Mouse (Mus musculus) embryonic fibroblast, embryonic 13.5 days (primary cell): ENCODE measurements around the gene Lime1.

Experiments used
- CTCF ChIP-seq: IDR thresholded peaks from 2 replicates; pipeline ENCODE4 v1.5.1; 2011; ENCODE audit warnings: mild to moderate bottlenecking, control low read depth, low read length, moderate library complexity, borderline replicate concordance; ENCODE audit not compliant: insufficient read depth
- POLR2A ChIP-seq: IDR thresholded peaks from 2 replicates; pipeline ENCODE4 v1.6.1; 2011; ENCODE audit warnings: low read depth, mild to moderate bottlenecking, control low read depth, low read length, moderate library complexity

DNA sequence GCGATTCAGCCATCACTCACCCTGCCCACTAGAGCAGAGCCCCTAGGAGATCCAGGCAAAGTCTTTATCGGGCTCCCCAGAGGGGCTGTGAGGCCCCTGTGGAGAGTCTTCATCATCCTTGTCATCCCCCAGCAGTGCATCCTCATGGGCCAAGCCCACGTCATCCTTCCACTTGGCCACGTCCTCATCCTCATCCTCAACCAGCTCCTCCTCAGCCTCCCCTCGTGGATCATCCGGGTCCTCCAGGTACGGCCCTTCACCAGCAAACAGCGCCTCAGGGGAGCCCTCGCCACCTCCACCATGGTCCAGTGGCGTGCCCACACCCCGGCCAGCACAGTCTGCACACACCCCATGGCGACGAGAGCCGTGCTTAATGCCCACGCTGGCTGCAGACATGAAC, 11.1 kb downstream of the Lime1 start:
- TF ChIP-seq CTCF (no peak), POLR2A (no peak)
